In the genomic region with DNA sequence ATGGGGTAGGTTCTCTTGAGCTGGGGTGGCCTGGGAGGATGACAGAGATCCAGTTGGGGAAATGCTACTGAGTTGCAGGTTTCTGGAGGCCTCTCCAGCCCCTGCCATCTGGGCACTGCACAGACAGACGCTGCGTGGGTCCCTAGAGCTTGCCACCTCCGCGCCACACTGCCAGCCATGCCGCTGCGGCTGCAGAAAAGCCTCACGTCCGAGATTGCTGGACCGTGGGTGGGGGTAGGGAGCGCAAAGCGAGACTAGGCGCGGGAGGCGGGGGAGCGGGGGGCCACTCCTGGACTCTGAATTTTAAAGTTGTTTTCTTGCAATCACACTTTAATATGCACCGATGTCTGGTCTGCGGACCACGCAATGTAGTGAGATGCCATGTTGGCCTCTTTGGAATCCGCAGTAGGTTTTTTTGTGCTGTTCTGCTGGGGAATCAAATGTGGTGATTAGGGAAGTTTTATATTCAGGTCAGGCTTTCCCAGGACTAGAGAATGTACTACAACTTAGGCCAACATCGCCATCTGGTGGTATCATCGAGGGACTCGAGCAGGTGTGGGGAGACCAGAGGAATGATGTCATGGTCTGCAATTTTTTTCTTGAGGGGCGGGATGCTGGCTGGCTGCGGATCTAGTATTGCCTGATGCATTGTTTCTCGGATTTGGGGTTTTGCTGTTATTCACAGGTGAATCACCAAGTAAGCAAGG, we compare ENCODE assay signal across 8 mouse cellular contexts. TPM values are rescaled to one million over a fixed set of nuclear protein-coding genes. Genes with fewer than 3 reads are reported as not detected.
A peak's percentile ranks its signal among the peaks of the same experiment; 100 is the strongest.
DNase-seq lines count a peak whose midpoint lies in the region; ATAC-seq and TF ChIP-seq lines count a peak whose summit lies in the region.

No protein-coding gene starts in this region.

- DNase-seq in B cell, adult 2 months: peak; percentile 80 to 83
- peak; percentile 81 for DNase-seq in liver
- peak; percentile 42 to 65 for DNase-seq in monocyte, adult 2 months (ENCODE audit: low read depth in 1 of 2, low spot score in 2 of 2)
- DNase-seq in spleen, postnatal 14 days (ENCODE audit: low spot score in 2 of 2): peak; percentile 54 to 68

- H3K4me2 ChIP-seq in heart, embryonic 12.5 days: peak overlapping the region; percentile 87
- peak overlapping the region; percentile 74 for H3K4me2 ChIP-seq in kidney, embryonic 16.5 days (replicated peaks; ENCODE audit: low read depth, low read length)

- H3K27ac ChIP-seq in bone marrow macrophage, adult 2 months (ENCODE audit: insufficient read depth, low read depth, low read length): no peak overlapping the region
- no peak overlapping the region for H3K27ac ChIP-seq in embryonic fibroblast, embryonic 13.5 days (ENCODE audit: insufficient read depth, low read length)
- H3K27ac ChIP-seq in heart, embryonic 12.5 days (ENCODE audit: poor library complexity, severe bottlenecking): no peak overlapping the region
- H3K27ac ChIP-seq in kidney, embryonic 16.5 days (ENCODE audit: low read length): no peak overlapping the region

- WGBS in heart, embryonic 12.5 days: 2% methylated on average over 25 of the region's 25 CpGs
- 2% methylated on average over 25 of the region's 25 CpGs for WGBS in kidney, embryonic 16.5 days

- H3K9ac ChIP-seq in heart, embryonic 12.5 days: peak overlapping the region; percentile 64
- H3K9ac ChIP-seq in kidney, embryonic 16.5 days (replicated peaks; ENCODE audit: low read length): peak overlapping the region; percentile 65

- no peak for TF ChIP-seq POLR2A in bone marrow macrophage, adult 2 months (IDR thresholded peaks at IDR 0.05; ENCODE audit: borderline replicate concordance, low read depth, low read length)
- no peak for TF ChIP-seq POLR2A in embryonic fibroblast, embryonic 13.5 days (IDR thresholded peaks at IDR 0.05; ENCODE audit: low read depth, low read length)

- TF ChIP-seq CTCF in bone marrow macrophage, adult 2 months (IDR thresholded peaks at IDR 0.05; ENCODE audit: low read depth, low read length): peak; percentile 71
- peak; percentile 69; the same call in 1 of the 2 replicates for TF ChIP-seq CTCF in embryonic fibroblast, embryonic 13.5 days (IDR thresholded peaks at IDR 0.05; ENCODE audit: borderline replicate concordance, insufficient read depth, low read length)

- H3K27me3 ChIP-seq in heart, embryonic 12.5 days (replicated peaks): peaks cover 22% of the 10 kb centered on the region
- peaks cover 20% of the 10 kb centered on the region for H3K27me3 ChIP-seq in kidney, embryonic 16.5 days (ENCODE audit: insufficient read depth, low read length)

- no peaks in the 10 kb centered on the region for H3K36me3 ChIP-seq in heart, embryonic 12.5 days
- H3K36me3 ChIP-seq in kidney, embryonic 16.5 days (ENCODE audit: insufficient read depth, low read length): no peaks in the 10 kb centered on the region

- peak; percentile 87 for ATAC-seq in heart, embryonic 12.5 days (ENCODE audit: insufficient number of reproducible peaks, low FRiP score)
- peak; percentile 96 for ATAC-seq in kidney, embryonic 16.5 days (ENCODE audit: low FRiP score, low TSS enrichment)

- no peak overlapping the region for H3K4me3 ChIP-seq in bone marrow macrophage, adult 2 months (ENCODE audit: insufficient read depth, low read length)
- no peak overlapping the region for H3K4me3 ChIP-seq in embryonic fibroblast, embryonic 13.5 days (ENCODE audit: insufficient read depth, low read length)
- peak overlapping the region; percentile 44 for H3K4me3 ChIP-seq in heart, embryonic 12.5 days
- peak overlapping the region; percentile 45 for H3K4me3 ChIP-seq in kidney, embryonic 16.5 days (ENCODE audit: low read length)

- no peaks in the 10 kb centered on the region for H3K9me3 ChIP-seq in heart, embryonic 12.5 days (replicated peaks)
- H3K9me3 ChIP-seq in kidney, embryonic 16.5 days (ENCODE audit: low read length): no peaks in the 10 kb centered on the region

- peaks cover 6% of the 10 kb centered on the region for H3K4me1 ChIP-seq in bone marrow macrophage, adult 2 months (ENCODE audit: control insufficient read depth, insufficient read depth, low read length)
- no peaks in the 10 kb centered on the region for H3K4me1 ChIP-seq in embryonic fibroblast, embryonic 13.5 days (ENCODE audit: control insufficient read depth, insufficient read depth, low read length)
- peaks cover 10% of the 10 kb centered on the region; the same call in 1 of the 2 replicates for H3K4me1 ChIP-seq in heart, embryonic 12.5 days (replicated peaks)
- H3K4me1 ChIP-seq in kidney, embryonic 16.5 days (ENCODE audit: insufficient read depth, low read length): no peaks in the 10 kb centered on the region; the same call in 1 of the 2 replicates

RNA-seq across cellular contexts. Expression of a gene that starts 32.6 kb away (rescaled TPM):
- 613 and 643 TPM in 2 replicates for polyA plus RNA-seq in bone marrow macrophage, adult 2 months (2012; ENCODE audit: insufficient read depth, insufficient read length, missing spikeins)
- 0.93 TPM in 1 of 2 replicates, not detected in the other for polyA plus RNA-seq in embryonic fibroblast, embryonic 13.5 days (2011; ENCODE audit: insufficient read length, low read depth, missing spikeins)
- 2.6 and 3.1 TPM in 2 replicates for polyA plus RNA-seq in heart, embryonic 12.5 days (2016; fragmentation: Nextera tagmentation; extraction: Ambion mirVana)
- polyA plus RNA-seq in kidney, embryonic 16.5 days (2015; fragmentation: Nextera tagmentation; extraction: Ambion mirVana): 5.0 and 6.3 TPM in 2 replicates

Comparison
In these comparisons a context has a peak if more than half of its experiments do, and no peak if none do; other contexts are left out.
1. H3K4me3 ChIP-seq: peak in heart, embryonic 12.5 days (single experiment) and kidney, embryonic 16.5 days (single experiment); none in bone marrow macrophage, adult 2 months (single experiment) and embryonic fibroblast, embryonic 13.5 days (single experiment).
2. RNA of a gene that starts 32.6 kb away (polyA plus RNA-seq): 613 to 643 TPM in bone marrow macrophage, adult 2 months; 5.0 to 6.3 TPM in kidney, embryonic 16.5 days, 2.6 to 3.1 TPM in heart, embryonic 12.5 days and 0.93 TPM in embryonic fibroblast, embryonic 13.5 days; every median in the first group is over 10 times any median in the second.
3. Peak in every context shown above with its lines, with median percentiles within 50 percentile points of each other: DNase-seq.